Mouse (Mus musculus) heart, embryonic 12.5 days (tissue): ENCODE results near the gene Fam219a. TPM values are rescaled to one million over a fixed set of nuclear protein-coding genes. Genes with fewer than 3 reads are reported as not detected.

Source experiments
- ATAC-seq: fragments of 200-750 bp; cut with Nextera tagmentation; 2 replicates; pipeline ENCODE4 v1.8.0; 2017; ENCODE audit warnings: moderate TSS enrichment, moderate library complexity; ENCODE audit not compliant: insufficient number of reproducible peaks, low FRiP score
- H3K27ac ChIP-seq: fragments of 300-500 bp; sonication (generic); 2 replicates; pipeline ENCODE4 v1.5.1; 2016; ENCODE audit warnings: mild to moderate bottlenecking, moderate library complexity; ENCODE audit not compliant: poor library complexity, severe bottlenecking
- H3K27me3 ChIP-seq: fragments of 300-500 bp; sonication (generic); replicated peaks from 2 replicates; pipeline ENCODE4 v1.6.1; 2016; ENCODE audit warnings: mild to moderate bottlenecking, moderate library complexity
- H3K36me3 ChIP-seq: fragments of 300-500 bp; sonication (generic); 2 replicates; pipeline ENCODE4 v1.6.1; 2016; ENCODE audit warnings: mild to moderate bottlenecking, moderate library complexity
- H3K4me1 ChIP-seq: fragments of 300-500 bp; sonication (generic); replicated peaks from 2 replicates; pipeline ENCODE4 v1.6.1; 2016; ENCODE audit warnings: mild to moderate bottlenecking
- H3K4me2 ChIP-seq: fragments of 300-500 bp; sonication (generic); 2 replicates; pipeline ENCODE4 v1.6.1; 2016; ENCODE audit warnings: mild to moderate bottlenecking, moderate library complexity
- H3K4me3 ChIP-seq: fragments of 300-500 bp; sonication (generic); 2 replicates; pipeline ENCODE4 v1.5.1; 2016; ENCODE audit warnings: mild to moderate bottlenecking
- H3K9ac ChIP-seq: fragments of 300-500 bp; sonication (generic); 2 replicates; pipeline ENCODE4 v1.6.1; 2016; ENCODE audit warnings: mild to moderate bottlenecking, moderate library complexity
- H3K9me3 ChIP-seq: fragments of 300-500 bp; sonication (generic); replicated peaks from 2 replicates; pipeline ENCODE4 v1.6.1; 2016; ENCODE audit warnings: mild to moderate bottlenecking, moderate library complexity
- WGBS: fragments of 180-500 bp; shearing (Covaris S2); methylation state at CpG from one replicate; pipeline ENCODE4 v1.1.7; 2016; 5-methylcytosine and 5-hydroxymethylcytosine counted together
- polyA plus RNA-seq: library from polyadenylated mRNA; unstranded; fragments of >200 nt; fragmentation: Nextera tagmentation; extraction: Ambion mirVana; gene quantifications from 2 replicates; pipeline ENCODE4 v1.2.1, GENCODE M21; 2016

The Fam219a gene
- polyA plus RNA-seq, 1 experiment from 2014 or later, result 2.6 TPM

- H3K4me1 ChIP-seq, result no peaks in the 10 kb centered on the region
- H3K9me3 ChIP-seq, result no peaks in the 10 kb centered on the region
- no peak overlapping the region for H3K27ac ChIP-seq
- no peak overlapping the region for H3K9ac ChIP-seq
- 80% methylated on average over 10 of the region's 10 CpGs for WGBS
- H3K4me3 ChIP-seq, result no peak overlapping the region
- no peak for ATAC-seq
- no peak overlapping the region for H3K4me2 ChIP-seq
- no peaks in the 10 kb centered on the region for H3K27me3 ChIP-seq
- H3K36me3 ChIP-seq, result no peaks in the 10 kb centered on the region
Observed at GRCm38 (mm10) chr4:41469199-41469598, 100.1 kb downstream of the Fam219a start.

DNA sequence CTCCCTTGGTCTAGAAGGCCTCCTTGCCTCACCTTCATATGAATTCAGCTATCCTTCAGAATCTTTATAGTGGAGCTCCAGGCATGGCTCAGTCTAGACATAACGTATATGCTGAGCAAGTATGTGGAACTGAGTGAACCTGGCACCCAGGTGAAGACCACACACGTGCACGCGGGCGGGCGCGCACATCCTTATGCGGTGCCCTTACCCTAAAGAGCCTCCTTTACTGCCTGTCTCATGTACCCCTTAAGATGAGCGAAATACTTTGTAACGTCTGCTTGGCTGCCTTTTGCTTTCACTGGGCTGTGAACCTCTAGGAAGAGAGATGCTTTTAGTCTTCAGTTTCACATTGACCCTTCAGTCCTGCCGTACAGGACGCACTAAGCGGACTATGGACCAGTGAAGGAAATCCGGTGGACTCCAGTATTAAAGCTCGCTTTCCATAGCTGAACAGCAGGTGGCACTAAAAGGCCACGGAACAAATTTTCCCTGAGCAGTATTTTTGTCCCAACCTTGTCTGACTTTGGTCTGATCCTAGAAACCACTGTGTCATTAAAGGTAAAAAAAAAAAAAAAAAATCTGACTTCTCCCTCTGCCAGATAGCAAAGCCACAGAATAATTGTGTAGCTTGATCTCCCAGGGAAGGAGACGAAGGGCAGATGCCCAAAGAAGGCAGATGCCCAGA, 100.8 kb downstream of the Fam219a start:
- H3K27me3 ChIP-seq, result no peaks in the 10 kb centered on the region
- H3K4me2 ChIP-seq, result no peak overlapping the region
- peaks cover 5% of the 10 kb centered on the region for H3K4me1 ChIP-seq
- no peak overlapping the region for H3K9ac ChIP-seq
- no peak for ATAC-seq
- H3K36me3 ChIP-seq, result no peaks in the 10 kb centered on the region
- no peak overlapping the region for H3K4me3 ChIP-seq
- H3K27ac ChIP-seq, result no peak overlapping the region
- no peaks in the 10 kb centered on the region for H3K9me3 ChIP-seq
- 59% methylated on average over 17 of the region's 17 CpGs for WGBS

Other genes with a start within 250 kb of the Fam219a start
- 53.3 and 55.9 TPM in 2 replicates for gene Ubap1, start 220.5 kb downstream of the Fam219a start, polyA plus RNA-seq
- 6.1 and 6.8 TPM in 2 replicates for gene Kif24, start 104.7 kb downstream of the Fam219a start, polyA plus RNA-seq
- 39.9 and 40.5 TPM in 2 replicates for gene Nudt2, start 104.4 kb downstream of the Fam219a start, polyA plus RNA-seq
- gene AI464131, start 66.5 kb downstream of the Fam219a start, polyA plus RNA-seq, result 2.6 and 2.9 TPM in 2 replicates
- gene 1110017D15Rik, start 52.2 kb downstream of the Fam219a start, polyA plus RNA-seq, result not detected in 2 replicates
- gene Dnaic1, start 237 bp upstream of the Fam219a start, polyA plus RNA-seq, result 1.4 and 2.1 TPM in 2 replicates
- 4.4 and 4.9 TPM in 2 replicates for gene Enho, start 70.8 kb upstream of the Fam219a start, polyA plus RNA-seq
- gene Cntfr, start 127.6 kb upstream of the Fam219a start, polyA plus RNA-seq, result 3.7 TPM in 2 replicates
- gene Il11ra1, start 130.5 kb upstream of the Fam219a start, polyA plus RNA-seq, result 148 and 159 TPM in 2 replicates
- 39.7 and 40.9 TPM in 2 replicates for gene Rpp25l, start 144.0 kb upstream of the Fam219a start, polyA plus RNA-seq
- gene Dctn3, start 153.6 kb upstream of the Fam219a start, polyA plus RNA-seq, result 113 and 118 TPM in 2 replicates
- gene Arid3c, start 161.6 kb upstream of the Fam219a start, polyA plus RNA-seq, result not detected in 2 replicates
- gene Galt, start 185.7 kb upstream of the Fam219a start, polyA plus RNA-seq, result 54.6 and 57.0 TPM in 2 replicates
- gene Sigmar1, start 186.6 kb upstream of the Fam219a start, polyA plus RNA-seq, result 61.2 and 62.1 TPM in 2 replicates
- gene Ccl27a, start 204.7 kb upstream of the Fam219a start, polyA plus RNA-seq, result 45.8 and 47.5 TPM in 2 replicates